Mouse (Mus musculus) kidney, adult 9 months (tissue): ENCODE measurements around the gene Gng4.
"Not testable (repeated sequence)": the region's sequence is repeated elsewhere in the genome, so short reads cannot be mapped to it uniquely, and the experiment has no call there.

Experiments
- DNase-seq: peaks from one replicate; pipeline ENCODE4 v3.0.0; 2022

Gene Gng4

DNA sequence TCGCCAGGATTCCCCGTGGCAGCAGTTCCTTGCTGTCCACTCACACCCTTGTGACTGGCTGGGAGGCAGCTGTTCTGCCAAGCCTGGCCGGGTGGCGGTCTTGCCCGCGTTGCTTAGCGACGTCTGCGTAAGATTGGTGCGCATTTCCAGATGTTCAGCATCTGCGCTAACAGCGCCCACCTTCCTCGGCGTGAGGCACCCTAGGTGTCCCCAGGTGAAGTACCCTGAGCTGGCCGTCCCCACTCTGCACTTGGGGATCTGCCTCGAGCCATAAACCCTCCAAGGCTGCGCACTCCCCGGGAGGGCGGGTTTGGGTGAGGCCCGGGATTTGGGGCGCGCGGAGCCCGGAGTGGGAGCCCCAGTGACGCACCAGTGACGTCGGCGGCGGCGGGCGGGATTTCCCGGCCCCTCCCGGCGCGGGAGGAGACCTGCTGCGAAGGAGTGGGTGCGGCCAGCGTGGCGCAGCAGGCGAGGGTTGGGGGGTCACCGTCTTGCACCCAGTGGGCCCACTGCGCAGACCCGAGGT is at the start of gene Gng4:
Gene Gng4 (plus strand): TSS at position 166 of the 526 bp plus-strand sequence.
- DNase-seq = no peak

GRCm38 (mm10) chr13:13739232-13739631 is 44.6 kb upstream of the Gng4 start:
- DNase-seq = no peak

DNA sequence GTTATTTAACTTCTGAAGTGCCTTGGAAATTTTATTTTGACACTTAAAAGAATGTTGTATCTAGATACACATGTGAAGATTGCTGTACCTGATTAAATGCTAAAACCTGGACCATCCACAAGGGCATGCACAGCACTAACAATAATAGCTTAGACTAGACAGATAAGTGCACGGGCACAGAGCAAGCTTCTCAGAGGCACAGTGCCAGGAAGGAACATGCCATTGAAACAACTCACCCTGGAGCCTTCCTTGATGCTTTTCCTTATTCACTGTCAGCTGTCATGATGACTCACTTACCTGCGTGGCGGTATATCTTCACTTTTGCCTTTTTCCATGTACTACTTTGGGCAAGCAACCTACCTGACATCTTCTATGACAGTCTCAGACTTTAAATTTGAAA is 37.9 kb upstream of the Gng4 start:
- DNase-seq = no peak

DNA sequence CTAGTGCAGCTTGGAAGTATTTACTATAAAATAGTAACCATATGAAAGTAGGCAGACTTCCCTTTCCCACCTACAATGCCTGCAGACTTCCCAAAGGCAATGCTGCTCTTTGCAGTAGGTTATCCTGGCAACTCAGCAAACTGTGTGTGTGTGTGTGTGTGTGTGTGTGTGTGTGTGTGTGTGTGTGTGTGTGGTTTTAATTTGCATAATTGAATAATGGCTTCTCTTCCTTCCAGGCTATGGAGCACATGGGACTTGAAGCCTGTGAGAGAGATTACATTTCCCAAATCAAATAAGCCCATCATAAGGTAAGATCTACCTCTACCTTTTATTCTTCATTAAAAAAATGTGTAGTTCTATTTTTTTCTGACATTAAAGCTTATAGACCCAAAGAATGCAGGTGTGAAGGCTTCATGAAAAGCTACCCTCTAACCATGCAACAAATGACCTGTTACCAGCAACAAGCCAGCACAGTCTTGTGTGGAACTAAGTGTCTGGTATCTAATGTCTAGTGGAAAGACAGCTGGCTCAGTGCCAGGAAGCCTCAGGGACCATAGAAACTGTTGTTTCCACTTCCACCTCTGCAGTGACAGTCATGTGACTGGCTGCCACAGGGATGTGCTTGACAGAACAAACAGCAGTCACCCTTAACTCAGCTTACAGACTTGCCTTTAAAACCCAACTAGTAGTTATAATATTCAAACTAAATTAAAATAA is 7.9 kb upstream of the Gng4 start:
- peak; percentile 10 for DNase-seq

GRCm38 (mm10) chr13:13777052-13777451 is 6.8 kb upstream of the Gng4 start:
- DNase-seq = no peak

GRCm38 (mm10) chr13:13777696-13778095 is 6.2 kb upstream of the Gng4 start:
- no peak for DNase-seq

- DNase-seq = no peak
These were observed 4.9 kb upstream of the Gng4 start for GRCm38 (mm10) chr13:13778837-13779458.

DNA sequence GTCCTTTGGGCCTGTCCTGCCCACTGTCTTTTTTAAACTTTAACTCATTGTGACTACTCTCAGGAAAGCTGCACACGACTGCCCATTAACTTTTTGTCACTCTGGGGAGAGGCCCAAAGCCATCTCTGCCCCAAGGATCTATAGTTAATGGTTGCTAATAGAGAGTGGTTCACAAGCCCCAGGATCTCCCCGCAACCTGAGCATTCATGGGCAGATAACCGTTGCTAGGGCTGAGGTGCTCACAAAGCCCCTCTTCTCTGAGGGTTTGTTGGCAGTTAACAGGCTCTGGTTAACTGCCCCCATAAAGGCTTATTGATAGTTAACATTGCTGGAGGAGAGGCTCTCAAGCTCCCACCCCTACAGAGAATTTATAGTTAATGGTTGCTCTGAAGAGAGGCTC is 3.6 kb upstream of the Gng4 start:
- DNase-seq = no peak

GRCm38 (mm10) chr13:13781026-13781425 is 2.8 kb upstream of the Gng4 start:
- no peak for DNase-seq

DNA sequence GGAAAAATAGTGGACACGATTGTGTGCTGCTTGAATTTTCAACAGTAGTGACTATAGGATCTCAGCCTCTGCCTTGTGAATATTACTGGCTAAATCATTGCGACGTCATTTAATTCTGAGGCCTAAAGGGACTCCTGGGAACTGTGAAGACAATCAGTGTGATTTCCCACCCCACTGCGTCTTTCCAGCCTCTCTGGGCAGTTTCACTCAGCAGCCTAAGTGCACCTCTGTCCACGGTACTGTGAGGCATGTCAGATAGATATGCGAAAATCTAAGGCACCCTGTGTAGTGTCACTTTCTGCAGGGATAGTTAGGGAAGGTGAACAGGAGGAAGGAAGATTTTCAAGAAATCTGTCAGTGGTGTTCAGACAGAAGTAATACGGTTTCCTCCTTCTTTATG is 563 bp upstream of the Gng4 start:
- no peak for DNase-seq

DNA sequence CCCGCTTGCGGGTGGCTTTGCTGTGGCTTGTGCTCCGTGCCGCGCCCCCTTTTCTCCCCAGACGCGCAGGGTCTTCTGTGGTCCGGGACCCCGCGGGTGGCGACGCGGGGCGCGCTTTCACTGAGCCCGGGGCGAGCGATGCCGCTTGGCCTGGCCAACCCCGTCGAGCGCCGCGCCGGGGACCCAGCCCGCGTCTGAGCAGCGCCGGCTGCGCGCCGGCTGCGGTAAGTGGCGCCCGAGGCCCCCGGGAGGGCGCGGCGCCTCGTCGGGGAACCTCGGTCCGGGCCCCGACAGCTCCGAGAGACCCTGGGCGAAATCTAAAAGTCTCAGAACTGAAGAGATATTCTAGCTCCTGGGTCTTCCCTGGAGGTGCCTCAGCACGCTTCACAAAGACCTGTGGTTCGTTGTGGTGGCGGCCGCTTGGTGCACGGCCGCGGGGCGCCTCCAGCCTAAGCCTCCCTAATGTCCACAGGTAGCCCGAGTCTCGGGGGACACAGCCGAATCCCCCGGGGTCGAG is 619 bp downstream of the Gng4 start:
- no peak for DNase-seq

DNA sequence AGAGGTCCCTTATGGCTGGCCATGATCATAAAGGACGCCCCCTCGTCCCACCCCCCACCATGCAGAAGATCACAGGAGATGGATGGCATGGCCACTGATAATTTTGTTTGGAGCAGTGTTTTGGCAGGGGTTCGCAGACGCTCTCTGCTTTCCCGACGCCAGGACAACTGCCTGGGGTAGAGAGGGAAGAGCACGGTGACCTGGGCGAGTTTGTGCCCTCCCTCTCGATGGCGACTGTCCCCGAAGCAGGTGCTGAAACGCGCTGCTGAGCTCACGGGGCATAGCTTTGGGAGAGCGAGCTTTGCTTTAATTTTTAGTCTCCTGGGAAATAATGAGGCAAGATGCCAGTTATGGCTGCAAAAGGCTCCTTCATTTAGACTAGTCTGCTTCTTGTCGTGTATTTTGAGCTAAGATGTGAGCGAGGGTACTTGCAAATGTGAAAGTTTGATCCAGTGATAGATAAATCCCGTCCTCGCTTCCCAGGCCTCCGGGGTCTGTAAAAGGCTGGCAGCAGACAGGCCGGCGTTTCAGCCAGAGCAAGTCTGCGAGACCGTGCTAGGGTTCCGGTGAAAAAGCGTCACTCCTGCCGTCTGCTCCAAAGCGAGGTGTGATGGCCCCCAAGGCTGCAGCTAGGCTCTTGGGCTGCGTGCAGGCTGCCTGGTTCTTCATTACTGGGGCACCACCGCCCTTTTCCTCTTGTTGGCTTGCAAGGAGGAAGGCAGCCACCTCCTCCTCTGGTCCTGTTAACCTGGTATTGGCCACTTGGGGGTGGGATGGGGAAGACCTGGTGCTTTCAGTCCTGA is 1.3 kb downstream of the Gng4 start:
- DNase-seq = no peak

- no peak for DNase-seq
These were observed 3.1 kb downstream of the Gng4 start for GRCm38 (mm10) chr13:13786971-13787370.

DNA sequence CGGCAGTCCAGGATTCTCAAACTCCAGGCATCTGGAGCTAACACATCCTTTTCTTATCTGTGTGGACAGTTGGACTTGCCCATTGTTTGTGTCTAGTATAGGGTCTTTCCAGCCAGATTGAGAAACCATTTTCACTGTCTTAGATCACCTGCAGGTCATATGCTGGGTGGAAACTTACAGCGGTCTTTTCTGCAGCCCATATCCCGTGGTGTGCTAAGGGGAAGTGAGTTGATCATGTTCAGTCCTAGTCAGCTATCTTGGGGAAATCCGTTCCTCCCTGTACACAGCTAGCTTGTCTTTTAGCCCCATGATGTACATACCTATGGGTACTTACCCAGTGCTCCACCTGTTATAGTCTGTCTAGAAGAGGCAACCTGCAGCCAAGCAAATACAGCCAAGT is 4.2 kb downstream of the Gng4 start:
- no peak for DNase-seq

GRCm38 (mm10) chr13:13791981-13792380 is 8.1 kb downstream of the Gng4 start:
- no peak for DNase-seq

GRCm38 (mm10) chr13:13795166-13795832 is 11.4 kb downstream of the Gng4 start:
- DNase-seq = no peak

DNA sequence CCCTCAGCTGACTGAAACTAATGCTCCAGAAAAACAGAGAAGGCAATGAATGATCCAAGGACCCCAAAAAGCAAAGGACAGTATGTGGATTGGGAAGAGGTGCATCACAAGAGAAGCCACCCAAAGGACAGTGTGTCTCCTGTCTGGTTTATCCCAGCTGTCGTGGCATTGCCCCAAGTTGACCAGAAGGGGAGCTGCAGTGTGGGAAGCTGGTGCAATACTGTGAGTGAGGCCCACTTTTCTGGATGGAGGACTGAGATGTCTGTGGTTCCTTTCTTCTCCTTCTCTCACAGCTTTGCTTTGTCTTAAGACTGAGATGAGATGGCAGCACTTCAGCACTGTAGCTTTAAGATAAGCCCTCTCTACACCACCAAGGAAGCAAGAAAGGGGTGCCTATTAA is 12.2 kb downstream of the Gng4 start:
- DNase-seq = no peak

DNA sequence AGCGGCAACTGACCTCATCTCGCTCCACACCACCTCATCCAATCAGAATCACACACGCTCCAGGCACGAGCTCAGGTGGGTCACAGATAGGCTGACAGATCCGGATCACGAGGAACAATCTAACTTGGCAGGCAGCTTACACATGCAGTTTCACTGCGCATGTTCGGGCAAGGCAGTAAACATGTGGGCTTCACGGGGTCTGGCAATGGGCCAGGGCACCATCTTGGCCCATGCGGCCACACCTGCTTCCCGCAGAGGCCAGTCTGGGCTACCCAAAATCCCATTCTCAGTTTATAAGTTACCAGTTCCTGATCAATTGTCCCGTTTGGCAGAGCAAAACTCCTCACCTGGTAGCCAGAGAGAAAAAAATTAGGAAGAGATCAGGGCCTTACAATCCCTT is 14.0 kb downstream of the Gng4 start:
- DNase-seq = not testable (repeated sequence)

GRCm38 (mm10) chr13:13798775-13799174 is 14.9 kb downstream of the Gng4 start:
- DNase-seq = no peak

DNA sequence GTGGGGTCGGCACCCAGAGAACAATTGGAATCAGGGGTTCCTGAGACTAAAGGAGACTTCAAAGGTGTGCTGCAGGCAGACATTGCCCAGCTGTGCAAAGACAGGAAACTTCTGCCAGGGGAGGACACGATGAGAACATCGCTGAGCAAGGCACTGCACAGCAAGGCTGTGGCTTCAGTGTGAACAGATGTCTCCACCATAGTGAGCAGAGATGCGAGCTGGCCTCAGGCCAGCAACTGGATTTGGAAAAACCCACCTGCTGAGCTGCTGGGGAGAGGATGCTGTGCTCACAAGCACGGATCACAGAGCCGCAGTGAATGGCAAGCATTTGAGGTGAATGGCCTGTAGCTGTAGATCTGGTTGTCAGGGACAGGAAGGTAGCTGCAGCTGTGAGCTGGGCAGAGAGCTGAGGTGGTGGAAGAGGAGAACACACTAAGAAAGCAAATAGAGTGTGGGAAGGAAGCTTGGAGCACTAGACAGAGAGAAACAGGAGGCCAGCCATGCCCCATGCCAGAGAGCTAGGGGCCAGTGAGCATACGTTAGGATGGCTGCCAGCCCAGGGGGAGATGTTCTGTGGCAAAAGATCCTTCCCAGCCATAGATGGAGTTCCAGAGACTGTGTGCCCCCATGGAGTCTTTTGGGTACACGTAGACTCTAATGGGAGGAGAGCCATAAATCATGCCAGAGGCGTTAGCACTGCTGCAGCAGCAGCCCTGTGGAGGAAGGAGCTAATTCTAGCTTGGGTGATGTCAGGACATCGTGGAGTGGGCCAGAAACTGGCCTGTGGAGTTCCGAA is 24.7 kb downstream of the Gng4 start:
- no peak for DNase-seq

GRCm38 (mm10) chr13:13810885-13811284 is 27.0 kb downstream of the Gng4 start:
- DNase-seq = no peak

GRCm38 (mm10) chr13:13818696-13819095 is 34.8 kb downstream of the Gng4 start:
- DNase-seq = no peak
